Mouse (Mus musculus) forebrain, embryonic 14.5 days (tissue): ENCODE measurements around the gene Cad. TPM values are rescaled to one million over a fixed set of nuclear protein-coding genes. Genes with fewer than 3 reads are reported as not detected.

Experiments
- ATAC-seq: fragments of 200-750 bp; cut with Nextera tagmentation; 2 replicates; pipeline ENCODE4 v1.8.0; 2017; ENCODE audit warnings: mild to moderate bottlenecking, moderate library complexity
- DNase-seq: peaks from one replicate; pipeline ENCODE4 v3.0.0-alpha.2; 2015; ENCODE audit warnings: low spot score
- H3K27ac ChIP-seq: fragments of 300-500 bp; sonication (generic); 2 replicates; pipeline ENCODE4 v1.5.1; 2014; ENCODE audit warnings: low read depth, mild to moderate bottlenecking, control low read depth, low read length, moderate library complexity
- H3K27me3 ChIP-seq: fragments of 300-500 bp; sonication (generic); replicated peaks from 2 replicates; pipeline ENCODE4 v1.6.1; 2014; ENCODE audit warnings: low read length, control low read depth, mixed read lengths; ENCODE audit not compliant: control insufficient read depth, insufficient read depth
- H3K36me3 ChIP-seq: fragments of 300-500 bp; sonication (generic); 2 replicates; pipeline ENCODE4 v1.6.1; 2014; ENCODE audit warnings: low read length, control low read depth; ENCODE audit not compliant: control insufficient read depth, insufficient read depth
- H3K4me1 ChIP-seq: fragments of 300-500 bp; sonication (generic); 2 replicates; pipeline ENCODE4 v1.6.1; 2014; ENCODE audit warnings: antibody characterized with exemption, low read length, control low read depth; ENCODE audit not compliant: control insufficient read depth, insufficient read depth
- H3K4me2 ChIP-seq: fragments of 300-500 bp; sonication (generic); 2 replicates; pipeline ENCODE4 v1.6.1; 2014; ENCODE audit warnings: mild to moderate bottlenecking, control low read depth, low read length
- H3K4me3 ChIP-seq: fragments of 300-500 bp; sonication (generic); 2 replicates; pipeline ENCODE4 v1.5.1; 2014; ENCODE audit warnings: low read depth, low read length, control low read depth
- H3K9ac ChIP-seq: fragments of 300-500 bp; sonication (generic); 2 replicates; pipeline ENCODE4 v1.6.1; 2014; ENCODE audit warnings: mild to moderate bottlenecking, low read length, control low read depth, moderate library complexity
- H3K9me3 ChIP-seq: fragments of 300-500 bp; sonication (generic); replicated peaks from 2 replicates; pipeline ENCODE4 v1.6.1; 2016; ENCODE audit warnings: low read length, control low read depth, mixed read lengths; ENCODE audit not compliant: control insufficient read depth
- WGBS: fragments of 180-500 bp; shearing (Covaris S2); extraction: QIAGEN DNeasy Blood & Tissue Kit; methylation state at CpG from one replicate; pipeline ENCODE4 v1.1.7; 2014; 5-methylcytosine and 5-hydroxymethylcytosine counted together
- polyA plus RNA-seq: library from polyadenylated mRNA; unstranded; fragments of >200 nt; fragmentation: Nextera tagmentation; extraction: Ambion mirVana; gene quantifications from 2 replicates; pipeline ENCODE4 v1.2.1, GENCODE M21; 2014

Gene Cad
- polyA plus RNA-seq, 1 experiment from 2014 or later, result 16.5 TPM

- no peak overlapping the region for H3K27ac ChIP-seq
- no peaks in the 10 kb centered on the region for H3K27me3 ChIP-seq
- ATAC-seq, result no peak
- no peak overlapping the region for H3K4me3 ChIP-seq
- no peak for DNase-seq
- peaks cover 27% of the 10 kb centered on the region for H3K36me3 ChIP-seq
- WGBS, result 77% methylated on average over 3 of the region's 3 CpGs
- no peak overlapping the region for H3K9ac ChIP-seq
- H3K4me2 ChIP-seq, result no peak overlapping the region
- no peaks in the 10 kb centered on the region; the same call in 1 of the 2 replicates for H3K4me1 ChIP-seq
- no peaks in the 10 kb centered on the region for H3K9me3 ChIP-seq
Observed at GRCm38 (mm10) chr5:31081386-31081785, 26.8 kb downstream of the Cad start.

- Histone ChIP-seq H3K27ac (no peak overlapping the region), H3K9me3 (no peaks in the 10 kb centered on the region), H3K4me2 (no peak overlapping the region), H3K27me3 (no peaks in the 10 kb centered on the region), H3K4me3 (no peak overlapping the region), H3K36me3 (peaks cover 17% of the 10 kb centered on the region), H3K4me1 (no peaks in the 10 kb centered on the region; the same call in 1 of the 2 replicates), H3K9ac (no peak overlapping the region)
- WGBS, result 9% methylated on average over 5 of the region's 5 CpGs
- ATAC-seq (peak; percentile 55), DNase-seq (peak; percentile 62)
Observed at GRCm38 (mm10) chr5:31082355-31082754, 27.8 kb downstream of the Cad start.

- DNase-seq, result no peak
- Histone ChIP-seq H3K4me1 (no peaks in the 10 kb centered on the region; the same call in 1 of the 2 replicates), H3K27me3 (no peaks in the 10 kb centered on the region), H3K9ac (no peak overlapping the region), H3K27ac (no peak overlapping the region), H3K4me3 (no peak overlapping the region), H3K4me2 (no peak overlapping the region), H3K9me3 (no peaks in the 10 kb centered on the region), H3K36me3 (peaks cover 10% of the 10 kb centered on the region)
- 42% methylated on average over 12 of the region's 12 CpGs for WGBS
- ATAC-seq, result no peak
Observed at GRCm38 (mm10) chr5:31082935-31083625, 28.5 kb downstream of the Cad start.

- Histone ChIP-seq H3K27ac (no peak overlapping the region), H3K9ac (0 out of 2 replicates have a peak overlapping the region, but pooled peaks have one; percentile 13), H3K36me3 (peaks cover 1% of the 10 kb centered on the region; the same call in 1 of the 2 replicates), H3K27me3 (no peaks in the 10 kb centered on the region), H3K4me2 (no peak overlapping the region), H3K9me3 (no peaks in the 10 kb centered on the region), H3K4me3 (no peak overlapping the region), H3K4me1 (no peaks in the 10 kb centered on the region; the same call in 1 of the 2 replicates)
- ATAC-seq, result no peak
- no peak for DNase-seq
- WGBS, result 2% methylated on average over 8 of the region's 8 CpGs
Observed at GRCm38 (mm10) chr5:31083949-31084348, 29.4 kb downstream of the Cad start.

GRCm38 (mm10) chr5:31086606-31087005 is 32.0 kb downstream of the Cad start:
- Histone ChIP-seq H3K4me1 (no peaks in the 10 kb centered on the region; the same call in 1 of the 2 replicates), H3K4me3 (no peak overlapping the region), H3K36me3 (no peaks in the 10 kb centered on the region), H3K9me3 (no peaks in the 10 kb centered on the region), H3K27me3 (peaks cover 17% of the 10 kb centered on the region), H3K4me2 (no peak overlapping the region), H3K27ac (no peak overlapping the region), H3K9ac (no peak overlapping the region)
- DNase-seq (no peak), ATAC-seq (no peak)
- 37% methylated on average over 7 of the region's 7 CpGs for WGBS

GRCm38 (mm10) chr5:31087131-31087530 is 32.6 kb downstream of the Cad start:
- Histone ChIP-seq H3K4me2 (no peak overlapping the region), H3K9me3 (no peaks in the 10 kb centered on the region), H3K9ac (no peak overlapping the region), H3K4me1 (no peaks in the 10 kb centered on the region; the same call in 1 of the 2 replicates), H3K4me3 (no peak overlapping the region), H3K36me3 (no peaks in the 10 kb centered on the region), H3K27me3 (peaks cover 22% of the 10 kb centered on the region), H3K27ac (no peak overlapping the region)
- ATAC-seq (no peak), DNase-seq (no peak)
- WGBS, result 75% methylated on average over 2 of the region's 2 CpGs

GRCm38 (mm10) chr5:31092231-31092975 is 37.8 kb downstream of the Cad start:
- no peak for ATAC-seq
- no peak for DNase-seq
- 1% methylated on average over 31 of the region's 53 CpGs for WGBS
- H3K27me3 ChIP-seq, result peaks cover 72% of the 10 kb centered on the region
- H3K27ac ChIP-seq, result no peak overlapping the region
- peaks cover 14% of the 10 kb centered on the region; the same call in 1 of the 2 replicates for H3K4me1 ChIP-seq
- peak overlapping the region; percentile 35 for H3K4me3 ChIP-seq
- peak overlapping the region; percentile 62 for H3K4me2 ChIP-seq
- peak overlapping the region; percentile 51 for H3K9ac ChIP-seq
- no peaks in the 10 kb centered on the region for H3K9me3 ChIP-seq
- H3K36me3 ChIP-seq, result no peaks in the 10 kb centered on the region

- Histone ChIP-seq H3K4me1 (peaks cover 14% of the 10 kb centered on the region; the same call in 1 of the 2 replicates), H3K9me3 (no peaks in the 10 kb centered on the region), H3K27me3 (peaks cover 73% of the 10 kb centered on the region), H3K9ac (peak overlapping the region; percentile 51), H3K36me3 (no peaks in the 10 kb centered on the region), H3K4me2 (peak overlapping the region; percentile 62), H3K27ac (no peak overlapping the region), H3K4me3 (peak overlapping the region; percentile 35)
- 0% methylated on average over 43 of the region's 54 CpGs for WGBS
- DNase-seq (peak; percentile 66), ATAC-seq (peak; percentile 66)
Observed at GRCm38 (mm10) chr5:31093151-31094041, 38.8 kb downstream of the Cad start.
